Mouse (Mus musculus) ES-E14 (cell line): ENCODE results near the gene Celsr1.

Experiments used
- HCFC1 ChIP-seq: IDR thresholded peaks from 2 replicates; pipeline ENCODE4 v1.6.1; 2012; ENCODE audit warnings: low read length, inconsistent platforms, borderline replicate concordance; ENCODE audit not compliant: insufficient read depth
- MAFK ChIP-seq: IDR thresholded peaks from 2 replicates; pipeline ENCODE4 v1.6.1; 2014; ENCODE audit warnings: mild to moderate bottlenecking, low read depth, low read length, inconsistent platforms; ENCODE audit not compliant: insufficient read depth
- ZC3H11A ChIP-seq: IDR thresholded peaks from 2 replicates; pipeline ENCODE4 v1.6.1; 2012; ENCODE audit warnings: low read depth, mild to moderate bottlenecking, inconsistent platforms, low read length, borderline replicate concordance
- ZNF384 ChIP-seq: IDR thresholded peaks from 2 replicates; pipeline ENCODE4 v1.6.1; 2012; ENCODE audit warnings: low read depth, low read length, inconsistent platforms

DNA sequence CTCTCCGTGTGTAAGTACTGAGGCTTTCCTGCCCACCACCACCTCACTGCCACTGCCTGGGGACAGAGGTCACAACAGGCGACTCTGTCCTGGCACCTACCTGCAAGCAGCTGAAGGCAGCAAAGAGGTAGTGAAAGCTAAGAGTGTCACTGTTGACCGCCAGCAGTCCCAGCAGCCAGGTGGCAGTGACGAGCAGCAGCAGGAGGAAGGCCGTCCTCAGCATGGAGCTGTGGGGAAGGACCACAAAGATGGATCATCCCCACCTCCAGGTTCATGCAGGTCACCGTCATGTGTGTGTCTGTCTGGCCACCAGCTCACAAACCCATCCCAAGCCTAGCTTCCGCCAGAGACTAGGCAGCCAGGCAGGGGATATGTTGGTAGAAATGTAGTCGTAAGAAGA lies 129.8 kb downstream of the Celsr1 start:
- TF ChIP-seq MAFK (no peak), HCFC1 (no peak), ZC3H11A (no peak), ZNF384 (no peak)
